Mouse (Mus musculus): ENCODE data around the gene Ung.

Gene Ung

GRCm38 (mm10) chr5:114175596-114176171 lies 45.5 kb downstream of the Ung start:
- CTCF ChIA-PET, result interaction anchor here (0.6 to 2.3 kb wide), 13 partner anchors 10 to 364 kb away, joined by 3 to 16 read pairs (median 5); no protein-coding TSS in a partner anchor
- POLR2A ChIA-PET, result interaction anchor here in 3 of 4 experiments (0.5 to 1.9 kb wide), 22 partner anchors 8 to 639 kb away, joined by 3 to 14 read pairs (median 4); partner anchors contain the start of genes Acacb (in 1 of the 3), Alkbh2 (in 1 of the 3), Mmab (in 1 of the 3) and Mvk (in 1 of the 3)

GRCm38 (mm10) chr5:114176548-114177400 lies 46.6 kb downstream of the Ung start:
- CTCF ChIA-PET, result interaction anchor here (0.5 to 2.3 kb wide), 32 partner anchors 9 to 912 kb away, joined by 3 to 16 read pairs (median 4); partner anchors contain the start of genes Mvk (in 1 of the 4) and Tmem119 (in 1 of the 4)
- POLR2A ChIA-PET, result interaction anchor here (0.5 to 1.9 kb wide), 34 partner anchors 7 to 650 kb away, joined by 3 to 14 read pairs (median 3); partner anchors contain the start of genes Acacb (in 1 of the 4), Alkbh2 (in 1 of the 4), Foxn4 (in 1 of the 4) and Mmab (in 1 of the 4)

- ChIA-PET POLR2A (interaction anchor here in 2 of 4 experiments (0.7 to 0.9 kb wide), 2 partner anchors 13 to 39 kb away, joined by 3 read pairs; no protein-coding TSS in a partner anchor), CTCF (interaction anchor here (0.5 to 2.3 kb wide), 19 partner anchors 12 to 519 kb away, joined by 3 to 16 read pairs (median 3); partner anchors contain the start of genes Coro1c (in 1 of the 4), Kctd10 (in 1 of the 4) and Ube3b (in 1 of the 4))
These were observed 48.0 kb downstream of the Ung start for GRCm38 (mm10) chr5:114177966-114178719.

- CTCF ChIA-PET, result interaction anchor here in 1 of 4 experiments (0.6 to 1.8 kb wide), 4 partner anchors 11 to 224 kb away, joined by 3 to 10 read pairs (median 4); no protein-coding TSS in a partner anchor
- POLR2A ChIA-PET, result no interaction called here
These were observed 49.4 kb downstream of the Ung start for GRCm38 (mm10) chr5:114179541-114179940.

- ChIA-PET POLR2A (interaction anchor here in 2 of 4 experiments (0.9 to 1.1 kb wide), 2 partner anchors 7 to 117 kb away, joined by 3 read pairs; no protein-coding TSS in a partner anchor), CTCF (interaction anchor here in 1 of 4 experiments (1.1 kb wide), 1 partner anchor 137 kb away, joined by 5 read pairs; no protein-coding TSS in a partner anchor)
These were observed 53.3 kb downstream of the Ung start for GRCm38 (mm10) chr5:114183493-114183892.

GRCm38 (mm10) chr5:114187108-114187507 lies 56.9 kb downstream of the Ung start:
- ChIA-PET CTCF (no interaction called here), POLR2A (interaction anchor here in 1 of 4 experiments (0.9 kb wide), 1 partner anchor 9 kb away, joined by 3 read pairs; no protein-coding TSS in a partner anchor)

Data from embryonic stem cell, embryonic (primary cell).